Mouse (Mus musculus): ENCODE results near the gene Cldn13.

Gene Cldn13

GRCm38 (mm10) chr5:134892717-134893116 lies 22.6 kb downstream of the Cldn13 start:
- DNase-seq (ENCODE audit: low spot score): no peak

DNA sequence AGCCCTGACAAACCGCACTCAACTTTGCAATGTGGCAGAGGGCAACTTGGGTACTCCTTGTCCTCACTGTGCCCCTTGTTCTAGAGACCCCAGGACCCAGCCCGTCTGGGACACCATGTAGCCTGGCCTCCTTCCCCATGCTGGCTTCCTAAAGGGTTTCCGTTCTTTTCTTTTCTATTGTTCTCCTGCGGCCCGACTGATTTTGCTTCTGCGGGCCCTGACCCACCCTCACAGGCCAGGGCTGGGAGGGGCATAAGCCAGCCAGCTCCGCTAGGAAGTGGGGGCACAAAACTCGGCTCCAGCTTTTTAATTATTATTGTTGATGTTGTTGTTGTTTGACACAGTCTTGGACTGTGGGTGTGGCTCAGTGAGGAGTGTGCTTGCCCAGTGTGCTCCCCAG lies 23.8 kb downstream of the Cldn13 start:
- no peak for DNase-seq (ENCODE audit: low spot score)

GRCm38 (mm10) chr5:134890601-134891054 lies 24.7 kb downstream of the Cldn13 start:
- DNase-seq (ENCODE audit: low spot score): no peak

DNA sequence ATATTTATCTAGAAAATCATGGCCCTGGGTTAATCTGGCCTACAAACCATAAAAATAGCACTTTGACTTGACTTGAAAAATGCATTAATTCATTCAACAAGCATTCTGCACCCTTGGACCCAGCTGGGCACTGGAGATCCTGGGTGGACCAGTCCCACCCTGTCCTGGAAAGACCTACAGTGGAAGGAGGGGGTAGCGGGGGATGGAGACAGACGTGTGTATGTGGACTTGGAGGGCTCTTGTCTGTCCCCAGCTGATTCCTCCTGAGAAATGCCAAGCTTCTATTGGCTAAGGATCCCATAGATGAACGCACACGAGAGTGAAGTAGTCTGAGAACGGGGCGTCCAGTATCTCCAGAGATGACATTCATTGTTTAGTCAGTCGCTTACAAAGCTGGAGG lies 26.8 kb downstream of the Cldn13 start:
- no peak for DNase-seq (ENCODE audit: low spot score)

DNA sequence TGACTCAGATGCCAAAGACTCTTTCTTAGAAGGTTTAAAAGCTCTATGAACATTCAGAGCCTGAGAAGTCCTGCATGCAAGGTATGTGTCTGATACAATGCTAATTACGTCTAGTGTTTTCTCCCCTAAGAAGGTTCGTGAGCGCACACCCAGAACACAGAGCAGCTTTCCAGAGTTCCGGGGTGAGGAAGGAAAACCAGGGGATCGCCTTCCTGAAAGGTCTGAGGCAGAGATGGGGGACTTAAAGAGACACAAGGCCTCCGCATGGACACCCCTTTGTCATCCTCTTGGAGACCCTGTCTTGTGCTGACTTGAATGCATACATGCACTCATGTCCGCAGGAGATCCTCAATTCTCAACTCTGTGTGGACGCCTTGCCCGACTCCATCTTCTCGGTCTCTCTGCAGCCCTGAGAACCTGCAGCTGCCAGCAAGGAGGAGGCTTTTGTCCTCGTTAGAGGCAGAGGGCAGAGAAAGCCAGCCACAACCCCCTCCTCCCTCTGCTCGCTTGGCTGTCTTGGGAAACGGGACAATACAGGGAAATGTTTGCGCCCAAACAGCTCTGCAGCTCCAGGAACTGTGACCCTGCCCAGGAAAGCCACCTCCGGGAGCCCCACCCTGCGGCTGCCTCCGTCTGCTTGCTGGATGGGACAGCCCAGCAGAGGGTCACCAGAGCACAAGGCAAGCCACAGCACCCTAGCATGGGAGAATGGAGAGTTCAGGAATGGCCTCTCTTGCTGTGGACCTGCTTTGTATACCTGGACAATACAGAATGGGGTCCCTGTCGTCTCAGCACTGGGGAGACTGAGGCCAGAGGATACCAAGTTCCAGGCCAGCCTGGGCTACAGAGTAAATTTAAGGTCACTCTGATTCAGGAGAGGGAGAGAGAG lies 27.6 kb downstream of the Cldn13 start:
- no peak for DNase-seq (ENCODE audit: low spot score)

DNA sequence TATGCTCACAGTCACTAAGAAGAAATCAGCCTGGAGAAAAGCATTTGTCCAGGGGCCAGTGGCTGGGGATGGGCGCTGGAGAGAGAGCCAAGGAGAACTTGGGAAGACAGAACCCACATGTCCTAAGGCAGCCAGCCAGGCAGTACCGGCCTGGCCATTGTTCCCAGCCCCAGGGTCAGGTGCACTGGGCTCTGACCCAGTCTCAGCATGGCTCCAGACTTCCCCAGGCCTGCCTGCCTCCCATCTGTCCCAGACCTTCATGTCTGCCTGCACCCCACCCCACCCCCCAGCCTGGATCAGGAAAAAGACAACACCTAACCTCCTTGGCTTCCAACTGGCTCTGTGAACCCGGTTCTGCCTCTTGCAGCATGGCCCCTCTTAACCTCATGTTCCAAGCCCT lies 32.2 kb downstream of the Cldn13 start:
- DNase-seq (ENCODE audit: low spot score): no peak

GRCm38 (mm10) chr5:134876801-134877200 lies 38.5 kb downstream of the Cldn13 start:
- DNase-seq (ENCODE audit: low spot score): no peak

- DNase-seq (ENCODE audit: low spot score): no peak
These were observed 40.1 kb downstream of the Cldn13 start for GRCm38 (mm10) chr5:134875245-134875644.

- peak; percentile 23 for DNase-seq (ENCODE audit: low spot score)
These were observed 41.1 kb downstream of the Cldn13 start for GRCm38 (mm10) chr5:134873956-134874879.

DNA sequence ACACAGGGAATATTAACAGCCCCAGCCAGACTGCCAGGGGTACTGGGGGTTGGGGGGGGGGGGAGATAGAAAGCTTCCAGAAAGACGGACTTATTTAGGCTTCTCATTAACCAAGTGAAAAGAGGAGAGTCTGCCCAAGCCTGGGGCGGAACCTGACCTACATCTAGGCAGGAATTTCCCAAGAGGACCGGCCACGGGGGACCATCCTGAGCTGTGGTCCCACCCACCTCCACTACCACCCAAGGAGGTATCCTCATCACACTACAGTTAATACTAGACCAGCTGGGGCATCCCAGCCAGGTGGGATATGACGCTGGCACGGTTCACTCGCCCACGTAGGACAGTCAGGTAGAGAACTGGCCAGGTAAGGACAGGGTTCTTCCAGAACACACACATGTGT lies 42.3 kb downstream of the Cldn13 start:
- DNase-seq (ENCODE audit: low spot score): no peak

- DNase-seq (ENCODE audit: low spot score): no peak
These were observed 42.7 kb downstream of the Cldn13 start for GRCm38 (mm10) chr5:134872597-134872996.

- no peak for DNase-seq (ENCODE audit: low spot score)
These were observed 46.8 kb downstream of the Cldn13 start for GRCm38 (mm10) chr5:134868506-134868905.

DNA sequence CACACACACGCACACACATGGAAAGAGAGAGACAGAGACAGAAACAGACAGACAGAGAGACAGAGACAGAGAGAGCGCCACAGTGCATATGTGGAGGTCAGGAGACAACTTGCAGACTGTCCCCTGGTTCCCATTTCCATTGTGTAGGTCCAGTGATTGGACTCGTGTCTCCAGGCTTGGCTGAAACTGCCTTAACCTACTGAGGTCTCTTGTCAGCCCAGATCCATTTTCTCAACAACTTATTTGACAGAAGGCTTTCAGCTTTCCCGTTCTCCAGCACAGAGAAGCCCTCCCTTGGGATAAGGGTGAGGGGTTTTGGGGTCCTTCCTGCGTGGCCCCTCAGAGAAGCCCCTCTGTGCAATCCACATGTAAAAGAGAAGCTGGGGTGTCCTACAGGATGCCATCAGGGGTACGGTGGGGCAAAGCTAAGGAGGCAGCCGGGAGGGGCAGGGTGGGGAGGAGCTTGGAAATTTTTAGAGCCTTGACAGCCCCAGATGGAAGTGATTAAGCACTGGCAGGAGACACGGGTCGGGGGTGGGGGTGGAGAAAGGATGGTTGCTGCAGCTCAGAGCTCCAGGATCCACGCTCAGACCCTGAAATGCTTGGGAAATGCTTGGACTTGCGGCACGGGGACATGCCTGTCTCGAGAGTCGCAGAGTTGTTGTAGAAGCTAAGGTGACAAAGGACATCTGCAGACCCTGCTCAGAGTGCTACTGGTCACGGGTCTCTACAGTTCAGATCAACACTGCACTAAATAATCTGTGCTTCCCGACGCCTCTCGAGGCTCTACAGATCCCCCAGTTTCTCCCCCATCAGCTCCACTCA lies 47.8 kb downstream of the Cldn13 start:
- DNase-seq (ENCODE audit: low spot score): no peak

- DNase-seq (ENCODE audit: low spot score): no peak
These were observed 50.2 kb downstream of the Cldn13 start for GRCm38 (mm10) chr5:134865158-134865557.
